Mouse (Mus musculus) thymus, adult 2 months (tissue): ENCODE results near the gene Olfr506.
"Not testable (repeated sequence)": the region's sequence is repeated elsewhere in the genome, so short reads cannot be mapped to it uniquely, and the experiment has no call there.

Experiments
- CTCF ChIP-seq: fragments of 200-500 bp; IDR thresholded peaks from 2 replicates; pipeline ENCODE4 v1.5.1; 2012; ENCODE audit warnings: mild to moderate bottlenecking, control low read depth, low read length, moderate library complexity, borderline replicate concordance; ENCODE audit not compliant: control insufficient read depth, poor library complexity, insufficient read depth; ENCODE audit errors: extremely low read depth
- POLR2A ChIP-seq: fragments of 200-500 bp; IDR thresholded peaks from 2 replicates; pipeline ENCODE4 v1.6.1; 2012; ENCODE audit warnings: mild to moderate bottlenecking, low read length, control low read depth, moderate library complexity; ENCODE audit not compliant: control insufficient read depth, poor library complexity, insufficient read depth; ENCODE audit errors: extremely low read depth

- TF ChIP-seq POLR2A, CTCF: not testable (repeated sequence)
Observed at GRCm38 (mm10) chr7:108616781-108617180, 6.2 kb downstream of the Olfr506 start.
